Mouse (Mus musculus): Measurements from ENCODE around the gene Tubgcp5.

GRCm38 (mm10) chr7:55750841-55751240 lies 43.1 kb upstream of the Tubgcp5 start:
- TF ChIP-seq CHD2 (IDR thresholded peaks at IDR 0.05; ENCODE audit: low read length) = no peak
- no peak for TF ChIP-seq POLR2A (IDR thresholded peaks at IDR 0.05; ENCODE audit: low read depth, low read length)
- no peak for TF ChIP-seq CTCF (conservative IDR thresholded peaks at IDR 0.05 in 1 of 2, IDR thresholded peaks at IDR 0.05 in 1 of 2; ENCODE audit: low read depth in 2 of 2, low read length in 2 of 2)
- no peak for TF ChIP-seq ZNF384 (IDR thresholded peaks at IDR 0.05; ENCODE audit: low read depth, low read length)
- TF ChIP-seq ZKSCAN1 (IDR thresholded peaks at IDR 0.05; ENCODE audit: borderline replicate concordance, low read depth, low read length) = no peak
- TF ChIP-seq MYC (IDR thresholded peaks at IDR 0.05; ENCODE audit: low read depth, low read length) = no peak

Data from CH12.LX (cell line).